Mouse (Mus musculus): ENCODE measurements around the gene Ttc34. TPM values are rescaled to one million over a fixed set of nuclear protein-coding genes. Genes with fewer than 3 reads are reported as not detected.

The Ttc34 gene
- polyA plus RNA-seq (2015; fragmentation: Nextera tagmentation; extraction: Ambion mirVana) = 0.19 and 0.21 TPM in 2 replicates

DNA sequence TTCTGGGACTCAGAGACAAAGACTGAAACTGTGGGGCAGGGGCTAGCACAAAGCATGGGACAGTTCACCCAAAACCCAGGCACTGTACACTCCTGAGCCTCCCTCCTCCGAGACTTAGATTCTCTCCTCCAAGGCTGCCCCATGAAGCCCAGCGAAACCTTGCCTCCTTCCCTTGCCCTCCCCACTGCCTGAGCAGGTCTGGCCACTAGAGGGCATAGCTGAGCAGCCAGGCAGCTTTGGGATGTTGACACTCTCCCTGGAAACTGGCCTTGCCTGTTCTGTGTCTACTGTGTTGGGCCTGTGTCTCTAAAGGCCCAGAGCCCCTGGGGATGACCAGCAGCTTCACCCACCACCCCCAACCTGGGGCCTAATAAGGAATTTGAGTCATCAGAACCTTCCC, at the start of gene Ttc34:
Gene Ttc34, plus strand, starts transcription at position 290 of the 400 bp plus-strand sequence.
- Histone ChIP-seq H3K4me3 (ENCODE audit: low read length) (no peak within 1 kb of the TSS), H3K9ac (ENCODE audit: low read length) (no peak within 1 kb of the TSS), H3K9me3 (ENCODE audit: control insufficient read depth, low read length) (no peaks in the 10 kb centered on the region), H3K4me1 (replicated peaks; ENCODE audit: control insufficient read depth, insufficient read depth, low read length) (0 out of 2 replicates have a peak, but pooled peaks cover 2% of the 10 kb centered on the region), H3K27me3 (ENCODE audit: control insufficient read depth, insufficient read depth, low read depth, low read length) (no peaks in the 10 kb centered on the region), H3K4me2 (ENCODE audit: low read depth, low read length) (no peak within 1 kb of the TSS), H3K27ac (ENCODE audit: low read length) (no peak within 1 kb of the TSS), H3K36me3 (ENCODE audit: control insufficient read depth, insufficient read depth, low read length) (no peaks in the 10 kb centered on the region)
- 0 out of 2 replicates have a peak, but pooled peaks have one; percentile 31 for ATAC-seq (ENCODE audit: low read depth)
- WGBS = 36% methylated on average over 2 of the region's 2 CpGs

DNA sequence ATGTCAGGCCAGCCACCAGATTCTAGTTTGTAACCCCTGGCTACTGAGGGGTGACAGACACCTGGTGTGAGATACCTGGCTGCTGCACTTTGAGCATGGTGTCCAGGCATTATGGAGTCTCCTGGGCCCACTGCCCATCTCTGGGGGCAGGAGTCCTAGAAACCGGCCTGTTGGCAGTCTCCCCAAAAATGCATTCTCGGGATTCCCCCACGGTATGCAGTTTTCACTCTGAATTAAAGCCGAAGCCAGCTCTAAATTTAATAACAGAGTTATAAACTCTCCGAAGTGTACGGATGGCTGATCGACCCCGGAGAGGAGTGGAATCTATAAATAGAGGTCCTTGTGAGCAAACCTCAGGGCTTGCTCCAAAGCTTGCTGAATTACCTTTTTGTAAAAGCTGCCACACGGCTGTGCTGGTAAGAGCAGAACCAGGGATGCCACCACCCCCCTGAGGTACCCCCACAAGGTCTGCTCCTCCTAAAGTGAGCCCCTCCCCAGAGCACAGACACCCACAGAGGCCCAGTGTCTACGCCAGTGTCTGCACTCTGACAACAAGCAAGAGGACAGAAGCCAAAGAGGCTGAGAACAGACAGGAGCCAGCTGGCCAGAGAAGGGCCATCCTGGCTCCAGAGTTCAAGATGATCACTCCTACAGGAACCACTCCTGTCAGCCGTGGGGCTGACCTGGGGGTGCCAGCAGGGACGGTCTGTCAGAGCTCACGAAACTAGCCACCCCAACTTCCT, 49.1 kb upstream of the Ttc34 start:
- 0 out of 2 replicates have a peak overlapping the region, but pooled peaks have one; percentile 9 for H3K4me2 ChIP-seq (ENCODE audit: low read depth, low read length)
- no peak overlapping the region for H3K9ac ChIP-seq (ENCODE audit: low read length)
- H3K36me3 ChIP-seq (ENCODE audit: control insufficient read depth, insufficient read depth, low read length) = no peaks in the 10 kb centered on the region
- H3K9me3 ChIP-seq (ENCODE audit: control insufficient read depth, low read length) = no peaks in the 10 kb centered on the region
- H3K4me3 ChIP-seq (ENCODE audit: low read length) = no peak overlapping the region
- peaks cover 27% of the 10 kb centered on the region for H3K4me1 ChIP-seq (replicated peaks; ENCODE audit: control insufficient read depth, insufficient read depth, low read length)
- peak; percentile 78 for ATAC-seq (ENCODE audit: low read depth)
- 30% methylated on average over 13 of the region's 13 CpGs for WGBS
- no peaks in the 10 kb centered on the region for H3K27me3 ChIP-seq (ENCODE audit: control insufficient read depth, insufficient read depth, low read depth, low read length)
- peak overlapping the region; percentile 75 for H3K27ac ChIP-seq (ENCODE audit: low read length)

- Histone ChIP-seq H3K9me3 (ENCODE audit: control insufficient read depth, low read length) (no peaks in the 10 kb centered on the region), H3K4me2 (ENCODE audit: low read depth, low read length) (no peak overlapping the region), H3K36me3 (ENCODE audit: control insufficient read depth, insufficient read depth, low read length) (no peaks in the 10 kb centered on the region), H3K27me3 (ENCODE audit: control insufficient read depth, insufficient read depth, low read depth, low read length) (no peaks in the 10 kb centered on the region), H3K4me1 (replicated peaks; ENCODE audit: control insufficient read depth, insufficient read depth, low read length) (peaks cover 14% of the 10 kb centered on the region), H3K27ac (ENCODE audit: low read length) (no peak overlapping the region), H3K9ac (ENCODE audit: low read length) (no peak overlapping the region), H3K4me3 (ENCODE audit: low read length) (no peak overlapping the region)
- no peak for ATAC-seq (ENCODE audit: low read depth)
- WGBS = 78% methylated on average over 7 of the region's 7 CpGs
Measured at GRCm38 (mm10) chr4:154791894-154792293, 45.4 kb upstream of the Ttc34 start.

DNA sequence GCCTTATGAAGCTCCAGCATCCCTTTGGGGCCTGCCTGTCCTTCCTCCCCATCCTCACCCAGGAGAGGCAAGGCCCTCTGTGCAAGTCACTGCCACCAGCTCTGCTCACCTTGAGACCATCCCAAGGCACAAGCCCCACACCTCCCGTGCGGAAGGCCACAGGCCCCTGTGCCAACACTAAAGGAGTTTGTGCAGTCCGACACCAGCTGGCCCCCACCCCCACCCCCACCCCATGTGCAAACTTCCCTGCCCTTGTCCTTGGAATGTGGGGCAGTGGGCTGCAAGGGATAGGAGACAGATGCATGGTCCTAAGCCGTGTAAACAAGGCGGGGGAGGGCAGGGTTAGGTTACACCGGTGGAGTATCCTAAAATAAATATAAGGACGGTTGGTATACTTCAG, 43.8 kb upstream of the Ttc34 start:
- no peak overlapping the region for H3K4me2 ChIP-seq (ENCODE audit: low read depth, low read length)
- no peak for ATAC-seq (ENCODE audit: low read depth)
- no peaks in the 10 kb centered on the region for H3K9me3 ChIP-seq (ENCODE audit: control insufficient read depth, low read length)
- H3K4me1 ChIP-seq (replicated peaks; ENCODE audit: control insufficient read depth, insufficient read depth, low read length) = peaks cover 3% of the 10 kb centered on the region
- H3K27ac ChIP-seq (ENCODE audit: low read length) = no peak overlapping the region
- H3K36me3 ChIP-seq (ENCODE audit: control insufficient read depth, insufficient read depth, low read length) = no peaks in the 10 kb centered on the region
- H3K9ac ChIP-seq (ENCODE audit: low read length) = no peak overlapping the region
- 33% methylated on average over 7 of the region's 7 CpGs for WGBS
- no peak overlapping the region for H3K4me3 ChIP-seq (ENCODE audit: low read length)
- no peaks in the 10 kb centered on the region; the same call in 1 of the 2 replicates for H3K27me3 ChIP-seq (ENCODE audit: control insufficient read depth, insufficient read depth, low read depth, low read length)

DNA sequence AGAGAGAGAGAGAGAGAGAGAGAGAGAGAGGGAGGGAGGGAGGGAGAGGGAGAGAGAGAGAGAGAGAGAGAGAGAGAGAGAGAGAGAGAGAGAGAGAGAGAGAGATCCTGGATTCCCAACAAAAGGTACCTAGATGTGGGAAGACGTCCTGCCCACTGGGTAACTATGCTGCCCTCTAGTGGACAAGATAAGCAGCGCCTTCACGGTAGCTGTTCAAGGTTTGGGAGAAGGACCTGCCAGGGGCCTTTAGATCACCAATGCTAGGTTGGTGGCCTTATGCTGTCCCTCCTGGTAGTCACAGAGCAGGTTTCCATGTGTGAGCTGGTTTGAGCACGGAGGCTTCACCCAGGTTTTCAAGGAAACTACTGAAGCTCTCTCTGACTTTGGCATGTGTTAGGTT, 39.4 kb upstream of the Ttc34 start:
- H3K9ac ChIP-seq (ENCODE audit: low read length) = no peak overlapping the region
- no peak overlapping the region for H3K27ac ChIP-seq (ENCODE audit: low read length)
- ATAC-seq (ENCODE audit: low read depth) = no peak
- no peaks in the 10 kb centered on the region for H3K4me1 ChIP-seq (replicated peaks; ENCODE audit: control insufficient read depth, insufficient read depth, low read length)
- no peak overlapping the region for H3K4me2 ChIP-seq (ENCODE audit: low read depth, low read length)
- WGBS = 2% methylated on average over 4 of the region's 4 CpGs
- H3K27me3 ChIP-seq (ENCODE audit: control insufficient read depth, insufficient read depth, low read depth, low read length) = peaks cover 16% of the 10 kb centered on the region
- no peaks in the 10 kb centered on the region for H3K36me3 ChIP-seq (ENCODE audit: control insufficient read depth, insufficient read depth, low read length)
- H3K4me3 ChIP-seq (ENCODE audit: low read length) = no peak overlapping the region
- no peaks in the 10 kb centered on the region for H3K9me3 ChIP-seq (ENCODE audit: control insufficient read depth, low read length)

DNA sequence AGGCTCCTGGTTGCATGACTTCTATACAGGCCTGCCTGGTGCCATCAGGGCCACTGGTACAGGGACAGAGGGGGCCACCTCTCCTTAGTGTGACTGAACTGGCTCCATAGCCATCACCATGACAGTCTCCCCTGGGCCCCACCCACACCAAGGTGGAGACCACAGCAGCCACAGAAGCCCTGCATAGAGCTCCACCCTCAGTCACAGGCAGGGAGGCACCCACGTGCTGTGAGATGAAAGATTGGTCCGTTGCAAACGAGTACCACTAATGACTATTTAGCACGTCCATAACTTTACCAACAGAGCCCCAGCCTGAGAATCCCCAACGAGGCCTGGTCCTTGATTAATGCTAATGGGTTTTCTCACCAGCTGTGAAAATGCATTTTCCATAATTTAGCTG, 36.7 kb upstream of the Ttc34 start:
- Histone ChIP-seq H3K9ac (ENCODE audit: low read length) (no peak overlapping the region), H3K4me1 (replicated peaks; ENCODE audit: control insufficient read depth, insufficient read depth, low read length) (no peaks in the 10 kb centered on the region), H3K4me3 (ENCODE audit: low read length) (no peak overlapping the region), H3K27me3 (ENCODE audit: control insufficient read depth, insufficient read depth, low read depth, low read length) (peaks cover 16% of the 10 kb centered on the region), H3K27ac (ENCODE audit: low read length) (no peak overlapping the region), H3K36me3 (ENCODE audit: control insufficient read depth, insufficient read depth, low read length) (no peaks in the 10 kb centered on the region), H3K4me2 (ENCODE audit: low read depth, low read length) (no peak overlapping the region), H3K9me3 (ENCODE audit: control insufficient read depth, low read length) (no peaks in the 10 kb centered on the region)
- no peak for ATAC-seq (ENCODE audit: low read depth)
- WGBS = 50% methylated on average over 5 of the region's 5 CpGs

DNA sequence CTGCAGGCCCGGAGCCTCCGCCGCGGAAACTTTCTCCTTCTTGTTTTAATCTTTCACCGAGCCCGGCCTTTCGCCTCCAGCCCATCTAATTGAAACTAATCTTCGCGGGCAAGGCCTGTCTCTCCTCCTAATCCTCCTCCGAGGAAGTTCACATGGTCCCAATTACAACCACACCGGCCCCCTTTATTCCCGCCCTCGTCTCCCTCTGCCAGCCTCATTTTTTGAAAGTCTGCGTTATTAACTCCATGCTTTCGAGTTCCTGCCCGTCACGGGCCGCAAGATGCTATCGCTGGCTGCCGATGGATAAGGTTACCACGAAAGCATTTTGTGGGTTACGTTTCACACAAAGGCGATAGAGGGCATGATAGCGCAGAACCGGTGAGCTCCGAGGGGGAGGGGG, 35.0 kb upstream of the Ttc34 start:
- Histone ChIP-seq H3K27ac (ENCODE audit: low read length) (no peak overlapping the region), H3K27me3 (ENCODE audit: control insufficient read depth, insufficient read depth, low read depth, low read length) (peaks cover 16% of the 10 kb centered on the region), H3K36me3 (ENCODE audit: control insufficient read depth, insufficient read depth, low read length) (no peaks in the 10 kb centered on the region), H3K9ac (ENCODE audit: low read length) (no peak overlapping the region), H3K9me3 (ENCODE audit: control insufficient read depth, low read length) (no peaks in the 10 kb centered on the region), H3K4me1 (replicated peaks; ENCODE audit: control insufficient read depth, insufficient read depth, low read length) (no peaks in the 10 kb centered on the region), H3K4me3 (ENCODE audit: low read length) (no peak overlapping the region), H3K4me2 (ENCODE audit: low read depth, low read length) (peak overlapping the region; percentile 4; the same call in 1 of the 2 replicates)
- 5% methylated on average over 26 of the region's 26 CpGs for WGBS
- ATAC-seq (ENCODE audit: low read depth) = no peak

DNA sequence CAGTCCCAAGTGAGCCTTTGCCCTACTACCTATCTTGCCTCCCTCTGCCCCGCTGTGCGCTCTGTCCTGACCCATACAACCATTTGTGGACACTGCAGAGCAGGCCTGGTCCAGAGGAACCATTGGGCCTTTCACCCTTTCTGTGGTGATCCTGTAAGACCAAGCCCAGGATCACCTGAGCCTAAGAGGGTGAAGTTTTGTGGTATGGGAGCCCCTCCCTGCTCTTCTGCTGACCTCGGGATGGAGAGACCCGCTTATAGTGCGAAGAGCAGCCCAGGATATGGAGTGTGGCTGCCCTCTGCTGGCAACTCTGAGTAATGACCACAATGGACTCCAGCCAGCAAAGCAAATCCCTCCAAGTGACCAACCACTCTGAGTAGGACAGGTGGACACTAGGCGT, 11.6 kb upstream of the Ttc34 start:
- no peak overlapping the region for H3K4me3 ChIP-seq (ENCODE audit: low read length)
- no peaks in the 10 kb centered on the region for H3K36me3 ChIP-seq (ENCODE audit: control insufficient read depth, insufficient read depth, low read length)
- 32% methylated on average over 6 of the region's 6 CpGs for WGBS
- H3K27me3 ChIP-seq (ENCODE audit: control insufficient read depth, insufficient read depth, low read depth, low read length) = no peaks in the 10 kb centered on the region
- no peaks in the 10 kb centered on the region; the same call in 1 of the 2 replicates for H3K4me1 ChIP-seq (replicated peaks; ENCODE audit: control insufficient read depth, insufficient read depth, low read length)
- H3K9me3 ChIP-seq (ENCODE audit: control insufficient read depth, low read length) = no peaks in the 10 kb centered on the region
- H3K4me2 ChIP-seq (ENCODE audit: low read depth, low read length) = no peak overlapping the region
- ATAC-seq (ENCODE audit: low read depth) = peak; percentile 57
- H3K9ac ChIP-seq (ENCODE audit: low read length) = no peak overlapping the region
- no peak overlapping the region for H3K27ac ChIP-seq (ENCODE audit: low read length)

GRCm38 (mm10) chr4:154826224-154826623, 11.0 kb upstream of the Ttc34 start:
- WGBS = 34% methylated on average over 7 of the region's 7 CpGs
- peak; percentile 39 for ATAC-seq (ENCODE audit: low read depth)
- Histone ChIP-seq H3K4me1 (replicated peaks; ENCODE audit: control insufficient read depth, insufficient read depth, low read length) (no peaks in the 10 kb centered on the region; the same call in 1 of the 2 replicates), H3K27me3 (ENCODE audit: control insufficient read depth, insufficient read depth, low read depth, low read length) (no peaks in the 10 kb centered on the region), H3K36me3 (ENCODE audit: control insufficient read depth, insufficient read depth, low read length) (no peaks in the 10 kb centered on the region), H3K4me2 (ENCODE audit: low read depth, low read length) (no peak overlapping the region), H3K27ac (ENCODE audit: low read length) (no peak overlapping the region), H3K9me3 (ENCODE audit: control insufficient read depth, low read length) (no peaks in the 10 kb centered on the region), H3K9ac (ENCODE audit: low read length) (no peak overlapping the region), H3K4me3 (ENCODE audit: low read length) (no peak overlapping the region)

Measured in lung, embryonic 16.5 days (tissue).